Mouse (Mus musculus) intestine, embryonic 15.5 days (tissue): ENCODE data around the gene Ppan. TPM values are rescaled to one million over a fixed set of nuclear protein-coding genes. Genes with fewer than 3 reads are reported as not detected.

Source experiments
- ATAC-seq: fragments of 200-750 bp; cut with Nextera tagmentation; 2 replicates; pipeline ENCODE4 v1.8.0; 2017; ENCODE audit warnings: moderate TSS enrichment, moderate library complexity
- H3K27ac ChIP-seq: fragments of 300-500 bp; sonication (generic); 2 replicates; pipeline ENCODE4 v1.5.1; 2015; ENCODE audit warnings: mild to moderate bottlenecking, inconsistent platforms
- H3K27me3 ChIP-seq: fragments of 300-500 bp; sonication (generic); replicated peaks from 2 replicates; pipeline ENCODE4 v1.6.1; 2015; ENCODE audit warnings: inconsistent platforms
- H3K36me3 ChIP-seq: fragments of 300-500 bp; sonication (generic); 2 replicates; pipeline ENCODE4 v1.6.1; 2015; ENCODE audit warnings: inconsistent platforms
- H3K4me1 ChIP-seq: fragments of 300-500 bp; sonication (generic); replicated peaks from 2 replicates; pipeline ENCODE4 v1.6.1; 2015; ENCODE audit warnings: inconsistent platforms
- H3K4me2 ChIP-seq: fragments of 300-500 bp; sonication (generic); replicated peaks from 2 replicates; pipeline ENCODE4 v1.6.1; 2015; ENCODE audit warnings: mild to moderate bottlenecking, inconsistent platforms
- H3K4me3 ChIP-seq: fragments of 300-500 bp; sonication (generic); replicated peaks from 2 replicates; pipeline ENCODE4 v1.5.1; 2015; ENCODE audit warnings: inconsistent platforms
- H3K9ac ChIP-seq: fragments of 300-500 bp; sonication (generic); 2 replicates; pipeline ENCODE4 v1.6.1; 2015; ENCODE audit warnings: inconsistent platforms
- H3K9me3 ChIP-seq: fragments of 300-500 bp; sonication (generic); 2 replicates; pipeline ENCODE4 v1.6.1; 2016; ENCODE audit warnings: inconsistent platforms
- WGBS: fragments of 180-500 bp; shearing (Covaris S2); methylation state at CpG from one replicate; pipeline ENCODE4 v1.1.7; 2015; 5-methylcytosine and 5-hydroxymethylcytosine counted together
- polyA plus RNA-seq: library from polyadenylated mRNA; unstranded; fragments of >200 nt; fragmentation: Nextera tagmentation; extraction: Ambion mirVana; gene quantifications from 2 replicates; pipeline ENCODE4 v1.2.1, GENCODE M21; 2015

The Ppan gene
- polyA plus RNA-seq, 1 experiment from 2014 or later, result 91.6 TPM

- no peak overlapping the region for H3K9ac ChIP-seq
- ATAC-seq, result no peak
These were observed 784 bp upstream of the Ppan start for GRCm38 (mm10) chr9:20887191-20887590.

DNA sequence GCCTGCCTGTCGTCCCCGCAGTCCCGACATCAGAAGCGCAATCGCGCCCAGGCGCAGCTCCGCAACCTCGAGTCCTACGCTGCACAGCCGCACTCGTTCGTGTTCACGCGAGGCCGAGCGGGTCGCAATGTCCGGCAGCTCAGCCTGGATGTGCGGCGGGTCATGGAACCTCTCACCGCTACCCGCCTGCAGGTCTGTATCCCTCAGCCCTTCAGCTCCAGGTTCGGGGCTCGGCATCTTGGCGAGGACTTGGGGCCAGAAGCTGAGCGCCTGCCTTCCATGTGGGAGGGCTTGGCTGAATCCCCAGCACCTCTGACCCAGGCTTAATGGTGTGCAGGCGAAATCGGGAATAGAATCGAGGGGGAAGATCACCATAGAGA lies 401 bp downstream of the Ppan start:
- Histone ChIP-seq H3K27ac (peak overlapping the region; percentile 91; the same call in 1 of the 2 replicates), H3K27me3 (no peaks in the 10 kb centered on the region), H3K36me3 (peaks cover 31% of the 10 kb centered on the region), H3K4me3 (peak overlapping the region; percentile 92), H3K4me2 (peak overlapping the region; percentile 66), H3K9me3 (no peaks in the 10 kb centered on the region), H3K4me1 (peaks cover 14% of the 10 kb centered on the region), H3K9ac (peak overlapping the region; percentile 86)
- under 1% methylated on average over 30 of the region's 30 CpGs for WGBS
- peak; percentile 47; the same call in 1 of the 2 replicates for ATAC-seq

More at GRCm38 (mm10) chr9:20887191-20887590, 784 bp upstream of the Ppan start:
- Histone ChIP-seq H3K9me3 (no peaks in the 10 kb centered on the region), H3K27me3 (no peaks in the 10 kb centered on the region), H3K36me3 (peaks cover 28% of the 10 kb centered on the region), H3K27ac (no peak overlapping the region), H3K4me2 (peak overlapping the region; percentile 66; the same call in 1 of the 2 replicates), H3K4me1 (peaks cover 11% of the 10 kb centered on the region), H3K4me3 (no peak overlapping the region)
- WGBS, result 85% methylated on average over 6 of the region's 6 CpGs

- WGBS, result 82% methylated on average over 29 of the region's 29 CpGs
- peaks cover 42% of the 10 kb centered on the region for H3K36me3 ChIP-seq
- no peaks in the 10 kb centered on the region for H3K27me3 ChIP-seq
- H3K4me3 ChIP-seq, result peak overlapping the region; percentile 92
- no peaks in the 10 kb centered on the region for H3K9me3 ChIP-seq
- H3K4me1 ChIP-seq, result peaks cover 14% of the 10 kb centered on the region
- peak overlapping the region; percentile 66 for H3K4me2 ChIP-seq
- ATAC-seq, result no peak
- peak overlapping the region; percentile 29; the same call in 1 of the 2 replicates for H3K9ac ChIP-seq
- H3K27ac ChIP-seq, result 0 out of 2 replicates have a peak overlapping the region, but pooled peaks have one; percentile 40
These were observed 1.5 kb downstream of the Ppan start for GRCm38 (mm10) chr9:20889185-20890141.

DNA sequence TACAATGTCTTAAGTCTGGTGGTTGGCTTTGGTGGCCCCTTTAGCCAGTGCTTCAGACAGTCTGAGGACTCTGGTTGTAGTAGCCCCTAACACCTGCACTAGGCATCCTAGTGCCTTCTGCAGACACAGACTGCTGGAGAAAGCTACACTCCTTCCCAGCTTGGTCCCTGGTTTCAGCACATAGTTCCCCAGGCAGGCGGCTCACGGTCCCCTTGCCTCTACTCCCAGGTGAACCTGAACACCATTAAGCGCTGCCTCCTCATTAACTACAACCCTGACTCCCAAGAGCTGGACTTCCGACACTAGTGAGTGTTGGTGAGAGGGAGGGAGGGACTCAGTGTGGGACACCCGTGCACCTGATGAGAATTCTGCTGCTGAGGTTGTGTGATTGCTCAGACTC lies 2.4 kb downstream of the Ppan start:
- ATAC-seq, result no peak
- peaks cover 51% of the 10 kb centered on the region for H3K36me3 ChIP-seq
- WGBS, result 90% methylated on average over 5 of the region's 5 CpGs

GRCm38 (mm10) chr9:20891339-20892103 lies 3.5 kb downstream of the Ppan start:
- Histone ChIP-seq H3K4me1 (peaks cover 14% of the 10 kb centered on the region), H3K9ac (no peak overlapping the region), H3K36me3 (peaks cover 61% of the 10 kb centered on the region), H3K9me3 (no peaks in the 10 kb centered on the region), H3K27me3 (no peaks in the 10 kb centered on the region), H3K27ac (no peak overlapping the region), H3K4me3 (no peak overlapping the region), H3K4me2 (no peak overlapping the region)
- WGBS, result 76% methylated on average over 26 of the region's 26 CpGs
- no peak for ATAC-seq

More for the DNA sequence above, 2.4 kb downstream of the Ppan start:
- Histone ChIP-seq H3K9me3 (no peaks in the 10 kb centered on the region), H3K9ac (no peak overlapping the region), H3K4me2 (no peak overlapping the region), H3K27ac (no peak overlapping the region), H3K4me3 (no peak overlapping the region), H3K27me3 (no peaks in the 10 kb centered on the region), H3K4me1 (peaks cover 14% of the 10 kb centered on the region)

GRCm38 (mm10) chr9:20892104-20892653 lies 4.2 kb downstream of the Ppan start:
- Histone ChIP-seq H3K9ac (no peak overlapping the region), H3K4me3 (no peak overlapping the region), H3K9me3 (no peaks in the 10 kb centered on the region), H3K27ac (no peak overlapping the region), H3K4me1 (peaks cover 20% of the 10 kb centered on the region), H3K27me3 (no peaks in the 10 kb centered on the region), H3K36me3 (peaks cover 61% of the 10 kb centered on the region), H3K4me2 (no peak overlapping the region)
- ATAC-seq, result no peak
- WGBS, result 57% methylated on average over 5 of the region's 5 CpGs

DNA sequence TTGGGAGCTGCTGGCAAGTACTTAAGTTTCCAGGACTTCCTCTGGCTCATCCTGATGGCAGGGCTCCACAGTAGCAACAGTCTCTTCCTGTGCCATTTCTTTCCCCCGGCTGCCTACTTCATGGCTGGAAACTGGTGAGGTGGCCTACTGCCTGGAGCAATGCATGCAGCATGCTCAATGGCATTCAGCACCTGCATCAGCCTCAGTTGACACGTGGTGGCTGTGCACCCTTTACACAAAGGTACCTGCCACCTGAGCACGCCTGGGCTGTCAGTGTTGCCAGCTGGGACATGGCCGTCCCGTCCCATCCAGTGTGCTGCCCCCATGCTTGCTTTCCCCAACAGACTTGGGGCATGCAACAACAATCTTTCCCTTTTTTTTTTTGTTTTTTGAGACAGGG lies 5.1 kb downstream of the Ppan start:
- H3K4me1 ChIP-seq, result peaks cover 25% of the 10 kb centered on the region
- 60% methylated on average over 5 of the region's 5 CpGs for WGBS
- H3K9ac ChIP-seq, result no peak overlapping the region
- H3K27me3 ChIP-seq, result no peaks in the 10 kb centered on the region
- no peaks in the 10 kb centered on the region for H3K9me3 ChIP-seq
- no peak overlapping the region for H3K4me2 ChIP-seq
- H3K4me3 ChIP-seq, result no peak overlapping the region
- peaks cover 61% of the 10 kb centered on the region for H3K36me3 ChIP-seq
- ATAC-seq, result no peak
- H3K27ac ChIP-seq, result 0 out of 2 replicates have a peak overlapping the region, but pooled peaks have one; percentile 13

DNA sequence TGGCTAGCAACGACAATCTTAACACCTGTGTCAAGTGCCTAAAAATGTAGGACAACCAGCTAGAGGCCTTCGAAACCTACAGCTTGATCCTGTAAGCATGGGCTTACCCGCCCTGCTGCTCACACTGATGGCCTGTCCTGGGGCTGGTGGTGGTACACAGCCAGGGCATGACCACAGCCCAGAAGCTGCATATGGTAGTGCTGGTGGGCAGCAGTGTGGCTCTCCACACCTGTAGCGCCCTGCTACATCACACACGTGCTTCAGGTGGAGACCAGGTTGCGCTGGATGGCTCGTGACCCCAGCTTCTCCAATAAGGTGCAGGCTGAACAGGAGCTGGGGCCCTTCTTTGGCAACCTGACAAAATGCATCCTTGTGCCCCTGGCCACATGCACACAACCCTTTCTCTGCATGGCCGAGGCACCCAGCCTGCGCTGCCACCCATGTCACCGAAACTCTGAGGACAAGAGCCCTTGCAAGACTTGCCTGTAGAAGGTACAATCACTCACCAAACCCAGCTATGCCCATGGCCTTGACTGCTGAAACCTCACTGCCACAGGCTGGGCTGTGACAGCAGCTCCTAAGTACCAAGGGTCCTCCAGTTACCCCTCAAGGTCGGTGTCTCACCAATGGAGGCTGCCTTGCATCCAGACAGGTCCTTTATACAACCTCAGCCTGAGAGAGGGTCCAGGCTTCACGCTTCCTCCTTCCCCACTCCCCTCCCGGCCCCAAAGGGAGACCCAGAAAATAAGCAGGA lies 5.8 kb downstream of the Ppan start:
- H3K4me3 ChIP-seq, result no peak overlapping the region
- H3K36me3 ChIP-seq, result peaks cover 61% of the 10 kb centered on the region
- no peaks in the 10 kb centered on the region for H3K9me3 ChIP-seq
- no peak overlapping the region for H3K27ac ChIP-seq
- no peak overlapping the region for H3K4me2 ChIP-seq
- 88% methylated on average over 13 of the region's 13 CpGs for WGBS
- no peak overlapping the region for H3K9ac ChIP-seq
- H3K4me1 ChIP-seq, result peaks cover 26% of the 10 kb centered on the region
- no peaks in the 10 kb centered on the region for H3K27me3 ChIP-seq
- ATAC-seq, result no peak

GRCm38 (mm10) chr9:20894629-20895028 lies 6.7 kb downstream of the Ppan start:
- Histone ChIP-seq H3K4me3 (no peak overlapping the region), H3K9me3 (no peaks in the 10 kb centered on the region), H3K9ac (no peak overlapping the region), H3K27me3 (no peaks in the 10 kb centered on the region), H3K36me3 (peaks cover 58% of the 10 kb centered on the region), H3K27ac (no peak overlapping the region), H3K4me1 (peaks cover 24% of the 10 kb centered on the region), H3K4me2 (no peak overlapping the region)
- no peak for ATAC-seq
- 88% methylated on average over 15 of the region's 15 CpGs for WGBS

- H3K4me1 ChIP-seq, result peaks cover 21% of the 10 kb centered on the region
- H3K9me3 ChIP-seq, result no peaks in the 10 kb centered on the region
- no peak for ATAC-seq
- H3K27ac ChIP-seq, result no peak overlapping the region
- no peak overlapping the region for H3K4me3 ChIP-seq
- H3K9ac ChIP-seq, result no peak overlapping the region
- H3K27me3 ChIP-seq, result no peaks in the 10 kb centered on the region
- H3K4me2 ChIP-seq, result no peak overlapping the region
- H3K36me3 ChIP-seq, result peaks cover 51% of the 10 kb centered on the region
- WGBS, result 93% methylated on average over 9 of the region's 9 CpGs
These were observed 7.4 kb downstream of the Ppan start for GRCm38 (mm10) chr9:20895382-20895781.

- peak; percentile 79 for ATAC-seq
These were observed 9.9 kb downstream of the Ppan start for GRCm38 (mm10) chr9:20897736-20898510.

More at GRCm38 (mm10) chr9:20897736-20898510, 9.9 kb downstream of the Ppan start:
- Histone ChIP-seq H3K4me2 (peak overlapping the region; percentile 88), H3K27me3 (no peaks in the 10 kb centered on the region), H3K4me1 (peaks cover 15% of the 10 kb centered on the region), H3K4me3 (peak overlapping the region; percentile 97), H3K9ac (peak overlapping the region; percentile 99), H3K36me3 (peaks cover 31% of the 10 kb centered on the region), H3K9me3 (no peaks in the 10 kb centered on the region), H3K27ac (peak overlapping the region; percentile 44; the same call in 1 of the 2 replicates)
- WGBS, result 4% methylated on average over 37 of the region's 39 CpGs
